Mouse (Mus musculus) G1E (cell line): ENCODE data around the gene Robo2. TPM values are rescaled to one million over a fixed set of nuclear protein-coding genes. Genes with fewer than 3 reads are reported as not detected.

Experiments used
- ATAC-seq: 2 replicates; pipeline ENCODE4 v1.8.0; 2016; ENCODE audit warnings: mild to moderate bottlenecking; ENCODE audit not compliant: insufficient number of reproducible peaks, poor library complexity, low FRiP score, severe bottlenecking; ENCODE audit errors: extremely low read depth
- DNase-seq: peaks from one replicate; pipeline ENCODE4 v3.0.0; 2012; ENCODE audit warnings: low spot score
- H3K27me3 ChIP-seq: 2 replicates; pipeline ENCODE4 v1.6.1; 2012; ENCODE audit warnings: mild to moderate bottlenecking, low read length, inconsistent platforms; ENCODE audit not compliant: insufficient read depth
- H3K36me3 ChIP-seq: replicated peaks from 2 replicates; pipeline ENCODE3; 2012; ENCODE audit warnings: mild to moderate bottlenecking, inconsistent platforms
- H3K4me1 ChIP-seq: 2 replicates; pipeline ENCODE4 v1.6.1; 2012; ENCODE audit warnings: low read depth, low read length, inconsistent platforms, mixed read lengths; ENCODE audit not compliant: insufficient read depth
- H3K4me3 ChIP-seq: 2 replicates; pipeline ENCODE4 v1.5.1; 2012; ENCODE audit warnings: low read depth, mild to moderate bottlenecking, inconsistent platforms, low read length, moderate library complexity, mixed read lengths
- H3K9me3 ChIP-seq: replicated peaks from 2 replicates; pipeline ENCODE4 v1.6.1; 2012; ENCODE audit warnings: inconsistent platforms
- CTCF ChIP-seq: IDR thresholded peaks from 2 replicates; pipeline ENCODE4 v1.5.1; 2012; ENCODE audit warnings: low read depth, low read length, inconsistent platforms, mixed read lengths
- GATA1 ChIP-seq: IDR thresholded peaks from 2 replicates; pipeline ENCODE4 v1.6.1; 2012; ENCODE audit warnings: borderline replicate concordance, low read length, inconsistent platforms, mixed read lengths
- GATA2 ChIP-seq: IDR thresholded peaks from 2 replicates; pipeline ENCODE4 v1.6.1; 2012; ENCODE audit warnings: low read depth, low read length, inconsistent platforms, borderline replicate concordance
- POLR2AphosphoS5 ChIP-seq: IDR thresholded peaks from 2 replicates; pipeline ENCODE4 v1.6.1; 2012; ENCODE audit warnings: low read depth, low read length, inconsistent platforms; ENCODE audit not compliant: insufficient replicate concordance
- TAL1 ChIP-seq: conservative IDR thresholded peaks from 2 replicates; pipeline ENCODE4 v1.6.1; 2012; ENCODE audit warnings: low read depth, low read length, inconsistent platforms, mixed read lengths
- polyA plus RNA-seq: library from polyadenylated mRNA; stranded (reverse); fragments of >175 nt; gene quantifications from 2 replicates; pipeline ENCODE4 v1.2.3, GENCODE M21; 2012
- total RNA-seq, 2 experiments: library from RNA; stranded (forward) in 1 of 2; stranded (reverse) in 1 of 2; fragments of 200-1000 nt in 1 of 2; fragments of >200 nt in 1 of 2; fragmentation: Nextera tagmentation in 1 of 2; gene quantifications; 2 replicates each; pipeline ENCODE4 v1.2.3; 2014 to 2017

The Robo2 gene
- total and polyA plus RNA-seq, 3 experiments, result 0.44 TPM; not detected in 2

GRCm38 (mm10) chr16:73855821-73856220, 555.8 kb downstream of the Robo2 start:
- Histone ChIP-seq H3K4me1 (no peaks in the 10 kb centered on the region), H3K9me3 (no peaks in the 10 kb centered on the region), H3K36me3 (no peaks in the 10 kb centered on the region), H3K4me3 (no peak overlapping the region), H3K27me3 (no peaks in the 10 kb centered on the region)
- ATAC-seq, result no peak
- DNase-seq, result no peak
- no peak for TF ChIP-seq GATA1
- no peak for TF ChIP-seq GATA2
- no peak for TF ChIP-seq POLR2AphosphoS5
- TF ChIP-seq TAL1, result no peak
- no peak for TF ChIP-seq CTCF
